Mouse (Mus musculus) T-cell, adult 66 days (primary cell): ENCODE results near the gene Doc2a. TPM values are rescaled to one million over a fixed set of nuclear protein-coding genes. Genes with fewer than 3 reads are reported as not detected.

Experiments used
- total RNA-seq, 2 experiments: library from RNA; stranded (reverse); gene quantifications; 3 replicates in 1 of 2; 4 replicates in 1 of 2; pipeline ENCODE4 v1.2.4; 2023

Doc2a gene
- total RNA-seq = not detected

GRCm38 (mm10) chr7:126847116-126847420 lies at the start of gene Doc2a:
Gene Doc2a (plus strand): TSS chr7:126847416.

DNA sequence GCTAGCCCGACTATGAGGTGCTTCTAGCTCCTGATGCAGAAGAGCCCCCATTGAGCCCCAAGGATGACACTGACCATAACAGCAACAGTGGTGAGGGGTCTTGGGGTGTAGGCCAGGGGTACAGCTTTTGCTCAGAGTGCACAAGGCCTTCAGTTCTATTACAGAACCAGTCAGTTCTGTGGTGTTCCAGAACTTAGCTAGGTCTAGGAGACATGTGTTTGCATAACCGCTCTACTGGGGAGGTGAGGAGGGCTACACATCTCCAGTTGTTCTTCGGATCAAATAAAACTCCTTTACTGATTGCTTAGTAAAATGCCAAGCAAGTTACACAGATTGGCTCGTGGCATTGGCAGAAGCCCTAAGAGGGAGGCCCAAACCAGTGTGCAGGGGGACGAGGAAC lies 15.7 kb upstream of the Doc2a start, which contains the start of gene 4930451I11Rik:
TSS of gene 4930451I11Rik (minus strand) at position 101 of the 400 bp plus-strand sequence.

GRCm38 (mm10) chr7:126861429-126862130 lies 14.4 kb downstream of the Doc2a start, which contains the start of gene Hirip3:
Gene Hirip3 (plus strand): TSS chr7:126861972.

DNA sequence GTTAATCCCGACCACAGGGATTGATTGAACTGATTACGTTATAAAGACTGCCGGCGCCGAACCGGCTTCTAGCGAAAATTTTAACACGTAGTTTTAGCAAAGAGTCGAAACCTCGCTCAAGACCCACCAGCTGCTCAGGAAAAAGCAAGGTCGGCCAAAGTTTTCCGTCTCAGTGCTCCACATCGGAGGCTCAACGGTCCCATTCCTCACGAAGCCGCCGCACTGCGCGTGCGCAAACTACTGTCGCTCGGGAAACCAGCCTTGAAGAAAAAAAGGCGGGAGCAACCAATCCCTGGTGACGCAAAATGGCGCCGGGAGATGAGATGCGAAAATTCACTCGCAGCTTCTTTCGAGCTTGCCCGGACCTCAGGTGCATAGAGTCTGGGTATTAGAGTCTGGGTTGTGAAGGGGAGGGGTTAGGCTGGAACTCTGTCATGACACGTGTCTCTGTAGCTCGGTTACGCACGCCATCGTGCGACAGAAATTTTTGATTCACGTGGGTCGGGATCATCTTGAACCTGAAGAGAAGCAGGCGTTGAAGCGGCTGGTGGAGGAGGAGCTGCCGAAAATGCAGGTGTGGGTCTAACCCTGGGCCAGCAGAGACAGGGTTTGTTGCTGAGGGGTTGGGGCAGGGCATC lies 15.1 kb downstream of the Doc2a start, which contains the start of gene Ino80e:
TSS of gene Ino80e (minus strand) at position 231 of the 638 bp plus-strand sequence.

GRCm38 (mm10) chr7:126884286-126885164 lies 37.3 kb downstream of the Doc2a start, which contains the start of gene Taok2:
Gene Taok2 (minus strand): TSS chr7:126884703.

Other genes starting within 250 kb of the Doc2a start
- gene Nupr1, start 216.6 kb upstream of the Doc2a start, total RNA-seq = not detected
- 10 to 100 TPM; 71.8 to 85.5 TPM for gene Sgf29, start 198.1 kb upstream of the Doc2a start, total RNA-seq
- gene Sult1a1, start 171.0 kb upstream of the Doc2a start, total RNA-seq = 1 to 10 TPM in 1 of 2 experiments, not detected in 1; 1.3 TPM
- 100 to 1,000 TPM; 171 to 175 TPM for gene Bola2, start 152.0 kb upstream of the Doc2a start, total RNA-seq
- gene Slx1b, start 151.6 kb upstream of the Doc2a start, total RNA-seq = 10 to 100 TPM; 15.6 to 17.2 TPM
- gene Coro1a, start 139.6 kb upstream of the Doc2a start, total RNA-seq = 1,000 to 10,000 TPM; 1,416 to 1,422 TPM
- 10 to 100 TPM; 37.3 to 45.5 TPM for gene Mapk3, start 87.8 kb upstream of the Doc2a start, total RNA-seq
- gene Gdpd3, start 81.1 kb upstream of the Doc2a start, total RNA-seq = 1 to 10 TPM; 3.6 to 4.4 TPM
- 100 to 1,000 TPM; 240 to 256 TPM for gene Ypel3, start 70.5 kb upstream of the Doc2a start, total RNA-seq
- 10 to 100 TPM; 11.6 to 13.5 TPM for gene Tbx6, start 65.9 kb upstream of the Doc2a start, total RNA-seq
- gene Ppp4c, start 54.9 kb upstream of the Doc2a start, total RNA-seq = 100 to 1,000 TPM; 229 to 235 TPM
- not detected for gene Fam57b, start 49.7 kb upstream of the Doc2a start, total RNA-seq
- gene 4930451I11Rik, start 15.8 kb upstream of the Doc2a start, total RNA-seq = not detected
- gene Hirip3, start 14.6 kb downstream of the Doc2a start, total RNA-seq = 10 to 100 TPM; 22.0 to 25.4 TPM
- 10 to 100 TPM; 68.2 to 83.5 TPM for gene Ino80e, start 15.0 kb downstream of the Doc2a start, total RNA-seq
- 100 to 1,000 TPM in 1 of 2 experiments, 10 to 100 TPM in 1; 91.4 to 105 TPM for gene Taok2, start 37.3 kb downstream of the Doc2a start, total RNA-seq
- gene Tmem219, start 75.5 kb downstream of the Doc2a start, total RNA-seq = 10 to 100 TPM; 27.4 to 28.3 TPM
- gene Kctd13, start 81.5 kb downstream of the Doc2a start, total RNA-seq = 10 to 100 TPM; 33.0 to 38.9 TPM
- gene Asphd1, start 102.2 kb downstream of the Doc2a start, total RNA-seq = not detected
- gene Sez6l2, start 103.1 kb downstream of the Doc2a start, total RNA-seq = 10 to 100 TPM in 1 of 2 experiments, 1 to 10 TPM in 1; 9.7 to 10.1 TPM
- gene Cdipt, start 128.5 kb downstream of the Doc2a start, total RNA-seq = 100 to 1,000 TPM; 159 to 167 TPM
- not detected for gene Cdiptos, start 128.7 kb downstream of the Doc2a start, total RNA-seq
- 10 to 100 TPM; 30.2 to 36.9 TPM for gene Mvp, start 167.2 kb downstream of the Doc2a start, total RNA-seq
- gene Pagr1b, start 169.1 kb downstream of the Doc2a start, total RNA-seq = 1 to 10 TPM; 3.6 to 4.6 TPM
- 10 to 100 TPM; 24.7 to 40.0 TPM for gene Pagr1a, start 169.9 kb downstream of the Doc2a start, total RNA-seq
- gene Gm42742, start 173.7 kb downstream of the Doc2a start, total RNA-seq = 10 to 100 TPM; 20.9 to 36.5 TPM
- 1 to 10 TPM; 5.0 to 7.0 TPM for gene Prrt2, start 173.8 kb downstream of the Doc2a start, total RNA-seq
- gene Maz, start 179.6 kb downstream of the Doc2a start, total RNA-seq = 100 to 1,000 TPM; 237 to 238 TPM
- 1 to 10 TPM; 3.6 to 4.8 TPM for gene Kif22, start 195.1 kb downstream of the Doc2a start, total RNA-seq
- under 1 TPM in 1 of 2 experiments, not detected in 1; 0.82 TPM for gene Zg16, start 239.9 kb downstream of the Doc2a start, total RNA-seq
- 10 to 100 TPM; 75.6 to 83.3 TPM for gene AI467606, start 243.9 kb downstream of the Doc2a start, total RNA-seq